Mouse (Mus musculus): Measurements from ENCODE around the gene Zfp944.
"Not testable (repeated sequence)": the region's sequence is repeated elsewhere in the genome, so short reads cannot be mapped to it uniquely, and the experiment has no call there.

Gene Zfp944

GRCm38 (mm10) chr17:22361101-22361781 lies at the start of gene Zfp944, which contains the start of gene Zfp758:
Gene Zfp944, minus strand, starts transcription at chr17:22361400.
Gene Zfp758, plus strand, starts transcription at chr17:22361453.
- peak; percentile 50 to 58 for DNase-seq

- peak; percentile 49 to 50 for DNase-seq
Observed at GRCm38 (mm10) chr17:22410756-22411155, 49.6 kb upstream of the Zfp944 start.

GRCm38 (mm10) chr17:22363895-22364294 lies 2.7 kb upstream of the Zfp944 start:
- DNase-seq: no peak

GRCm38 (mm10) chr17:22360572-22360971 lies 628 bp downstream of the Zfp944 start:
- DNase-seq: peak in 1 of 2 experiments; percentile 5

- DNase-seq: peak; percentile 47 to 54
Observed at GRCm38 (mm10) chr17:22352794-22353193, 8.4 kb downstream of the Zfp944 start.

- not testable (repeated sequence) for DNase-seq
Observed at GRCm38 (mm10) chr17:22315247-22315646, 46.0 kb downstream of the Zfp944 start.

GRCm38 (mm10) chr17:22314730-22315226 lies 46.4 kb downstream of the Zfp944 start, which contains the start of gene CT030661.1:
Gene CT030661.1, minus strand, starts transcription at chr17:22314837.
- peak; percentile 95 for DNase-seq

DNA sequence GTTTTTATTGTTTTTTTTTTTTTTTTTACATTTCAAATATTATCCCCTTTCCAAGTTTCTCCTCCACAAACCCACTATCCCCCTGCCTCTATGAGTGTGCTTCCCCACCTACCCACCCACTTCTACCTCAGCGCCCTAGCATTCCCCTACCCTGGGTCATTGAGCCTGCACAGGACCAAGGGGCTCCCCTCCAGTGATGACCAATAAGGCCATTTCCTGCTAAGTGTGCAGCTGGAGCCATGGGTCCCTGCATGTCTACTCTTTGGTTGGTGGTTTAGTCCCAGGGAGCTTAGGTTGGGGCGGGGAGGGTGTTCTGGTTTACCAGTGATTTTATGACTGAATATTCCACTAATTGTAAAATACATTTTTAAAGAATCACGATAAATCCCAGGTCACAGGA lies 47.0 kb downstream of the Zfp944 start:
- DNase-seq: peak; percentile 10 to 21

Measured in cerebellum, postnatal 14 days (tissue).